Mouse (Mus musculus) neutrophil, adult 59 days (primary cell): ENCODE measurements around the gene Cdc42se1. TPM values are rescaled to one million over a fixed set of nuclear protein-coding genes. Genes with fewer than 3 reads are reported as not detected.

Experiments used
- total RNA-seq, 2 experiments: library from RNA; stranded (reverse); gene quantifications; 1 replicate in 1 of 2; 2 replicates in 1 of 2; pipeline ENCODE4 v1.2.4; 2023

The Cdc42se1 gene
- 100 to 1,000 TPM; 255 TPM for total RNA-seq

GRCm38 (mm10) chr3:95228148-95228893 is at the start of gene Cdc42se1:
Gene Cdc42se1, plus strand, starts transcription at chr3:95228732.

DNA sequence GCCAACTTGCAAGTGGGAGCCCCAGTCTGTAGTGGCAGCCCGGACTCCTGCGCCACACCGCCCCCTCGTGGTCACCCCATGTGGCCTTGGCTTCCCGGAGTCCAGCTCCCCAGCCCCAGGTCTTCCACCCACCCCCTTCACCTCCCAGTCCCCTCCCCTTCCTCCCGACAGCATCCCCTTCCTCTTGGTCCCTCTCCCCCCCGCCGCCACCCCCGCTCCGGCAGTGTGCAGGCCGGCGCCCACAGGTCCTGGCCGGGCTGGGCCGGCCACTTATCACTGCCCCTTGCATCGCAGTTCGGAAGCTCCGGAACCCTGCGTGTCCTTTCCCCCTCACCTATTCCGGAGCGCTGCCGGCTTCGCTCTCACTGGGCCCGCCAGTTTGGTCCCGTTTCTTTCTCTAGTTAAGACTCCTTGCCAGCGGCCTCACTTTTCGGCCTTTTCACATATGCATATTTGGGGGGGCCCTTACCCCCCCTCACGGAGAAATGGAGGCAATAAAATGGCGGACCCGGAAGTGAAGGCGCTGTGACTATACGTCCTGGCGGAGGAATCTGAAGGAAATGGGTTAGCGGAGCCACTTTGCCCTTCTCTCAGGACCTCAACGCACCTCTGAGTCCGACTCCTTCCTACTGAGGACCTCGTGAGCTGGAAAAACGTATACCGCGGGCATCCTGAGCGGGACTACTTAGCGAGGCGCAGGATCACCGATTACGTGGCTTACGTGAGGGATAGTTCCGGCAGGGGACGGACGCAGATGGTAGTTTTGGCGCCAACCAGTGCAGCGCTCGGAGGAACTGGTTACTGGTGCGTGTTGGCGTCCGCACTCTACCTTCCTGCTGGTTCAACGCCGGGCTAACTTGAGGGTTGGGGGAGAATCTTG is 11.0 kb upstream of the Cdc42se1 start, which contains the start of gene Gabpb2:
Gene Gabpb2 (minus strand): TSS at position 662 of the 880 bp plus-strand sequence.

GRCm38 (mm10) chr3:95231298-95232221 is 3.0 kb downstream of the Cdc42se1 start, which contains the start of gene Mllt11:
Gene Mllt11, minus strand, starts transcription at chr3:95232171.

GRCm38 (mm10) chr3:95241498-95241897 is 13.0 kb downstream of the Cdc42se1 start, which contains the start of gene Gm128:
Gene Gm128, minus strand, starts transcription at chr3:95241598.

GRCm38 (mm10) chr3:95250783-95251424 is 22.4 kb downstream of the Cdc42se1 start, which contains the start of gene Bnipl:
Gene Bnipl, minus strand, starts transcription at chr3:95251193.

DNA sequence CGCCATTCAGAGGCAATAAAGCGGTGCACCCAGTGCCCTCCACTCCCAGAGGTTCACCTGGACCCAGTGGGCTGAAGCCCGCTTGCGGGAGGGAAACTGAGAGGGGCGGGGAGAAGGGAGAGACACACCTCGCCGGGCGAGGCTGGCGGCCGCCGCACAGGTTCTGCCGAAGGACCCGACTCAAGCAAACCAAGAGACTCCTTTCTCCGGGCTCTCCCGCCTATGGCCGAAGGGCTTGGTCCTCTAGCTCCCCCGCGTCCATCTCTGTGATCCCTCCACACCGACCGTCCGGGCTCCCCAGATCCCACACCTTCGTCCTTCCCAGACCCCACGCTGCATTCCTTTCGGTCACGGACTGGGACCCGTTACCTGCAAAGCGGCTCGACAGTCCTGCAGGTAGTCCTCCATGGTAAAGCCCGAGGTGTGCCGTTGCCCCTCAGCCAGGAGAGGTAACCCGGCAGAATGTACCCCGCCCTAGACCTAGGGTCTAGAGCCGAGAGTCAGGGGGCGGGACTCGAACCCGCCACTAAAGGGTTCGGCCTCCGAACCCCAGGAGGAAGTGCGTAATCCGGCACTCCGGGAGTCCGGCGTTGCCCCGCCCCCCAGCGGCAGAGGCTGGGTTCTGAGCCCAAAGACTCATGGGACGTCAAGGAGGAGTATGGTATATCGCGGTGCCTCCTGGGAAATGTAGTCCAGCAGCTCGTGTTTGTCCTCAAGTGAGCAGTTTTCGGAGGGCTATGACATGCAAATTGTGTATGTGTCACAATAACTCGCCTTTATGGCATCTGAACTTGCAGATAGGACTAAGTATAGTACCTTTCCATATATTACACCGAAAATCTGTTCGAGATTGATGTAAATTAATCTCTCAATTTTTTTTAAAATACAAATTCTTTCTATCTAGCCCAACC is 52.9 kb downstream of the Cdc42se1 start, which contains the start of the genes Mindy1 and Prune1:
Gene Mindy1 (plus strand): TSS at position 130 of the 911 bp plus-strand sequence.
Gene Prune1 (minus strand): TSS at position 861 of the 911 bp plus-strand sequence.

Other genes with a start within 250 kb of the Cdc42se1 start
- 10 to 100 TPM; 52.3 to 57.1 TPM for gene Zfp687, start 213.3 kb upstream of the Cdc42se1 start, total RNA-seq
- 10 to 100 TPM; 87.5 to 94.1 TPM for gene Psmd4, start 186.1 kb upstream of the Cdc42se1 start, total RNA-seq
- gene Pip5k1a, start 121.8 kb upstream of the Cdc42se1 start, total RNA-seq: 10 to 100 TPM; 24.1 to 25.7 TPM
- 10 to 100 TPM; 31.7 to 35.6 TPM for gene Vps72, start 117.7 kb upstream of the Cdc42se1 start, total RNA-seq
- gene Tmod4, start 104.3 kb upstream of the Cdc42se1 start, total RNA-seq: 1 to 10 TPM in 1 of 2 experiments, under 1 TPM in 1; 0.91 to 1.3 TPM
- gene Scnm1, start 94.7 kb upstream of the Cdc42se1 start, total RNA-seq: 10 to 100 TPM; 40.4 to 48.0 TPM
- gene Lysmd1, start 94.6 kb upstream of the Cdc42se1 start, total RNA-seq: 1 to 10 TPM; 2.0 to 2.4 TPM
- 10 to 100 TPM; 91.8 to 96.8 TPM for gene Tnfaip8l2, start 86.4 kb upstream of the Cdc42se1 start, total RNA-seq
- under 1 TPM; 0.26 to 0.33 TPM for gene Sema6c, start 68.3 kb upstream of the Cdc42se1 start, total RNA-seq
- 10 to 100 TPM; 39.2 to 39.9 TPM for gene Gabpb2, start 10.8 kb upstream of the Cdc42se1 start, total RNA-seq
- gene Mllt11, start 3.4 kb downstream of the Cdc42se1 start, total RNA-seq: 1 to 10 TPM; 1.1 to 2.4 TPM
- under 1 TPM; 0.20 to 0.36 TPM for gene Gm128, start 12.9 kb downstream of the Cdc42se1 start, total RNA-seq
- not detected for gene Bnipl, start 22.5 kb downstream of the Cdc42se1 start, total RNA-seq
- gene Mindy1, start 52.6 kb downstream of the Cdc42se1 start, total RNA-seq: 100 to 1,000 TPM; 157 to 168 TPM
- 10 to 100 TPM; 21.7 to 23.4 TPM for gene Prune1, start 53.3 kb downstream of the Cdc42se1 start, total RNA-seq
- gene Anxa9, start 78.4 kb downstream of the Cdc42se1 start, total RNA-seq: 1 to 10 TPM; 1.9 to 2.5 TPM
- 100 to 1,000 TPM; 132 to 151 TPM for gene Cers2, start 86.1 kb downstream of the Cdc42se1 start, total RNA-seq
- 10 to 100 TPM; 20.7 to 21.6 TPM for gene Setdb1, start 128.5 kb downstream of the Cdc42se1 start, total RNA-seq
- not detected for gene 4930558C23Rik, start 174.1 kb downstream of the Cdc42se1 start, total RNA-seq
- gene Arnt, start 205.7 kb downstream of the Cdc42se1 start, total RNA-seq: 10 to 100 TPM; 53.6 to 54.3 TPM